Mouse (Mus musculus): ENCODE results near the gene Cryzl1.

DNA sequence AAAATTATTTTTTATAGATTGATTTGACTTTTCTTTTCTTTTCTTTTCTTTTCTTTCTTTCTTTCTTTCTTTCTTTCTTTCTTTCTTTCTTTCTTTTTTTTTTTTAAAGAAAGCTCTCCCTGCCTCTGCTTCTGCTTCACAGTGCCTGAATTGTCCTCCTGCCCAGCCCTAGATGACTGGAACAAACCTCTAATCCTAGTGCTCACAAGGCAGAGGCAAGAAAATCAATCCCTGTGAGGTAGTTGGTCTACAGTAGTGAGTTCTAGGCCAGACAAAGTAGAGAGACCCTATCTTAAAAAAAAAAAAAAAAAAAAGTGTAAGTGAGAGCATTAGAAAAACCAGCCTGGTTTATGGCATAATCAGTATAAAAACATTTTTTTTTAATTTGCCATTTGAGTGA, 79.0 kb downstream of the Cryzl1 start:
- TF ChIP-seq CTCF (IDR thresholded peaks at IDR 0.05; ENCODE audit: borderline replicate concordance, control insufficient read depth, extremely low read depth, insufficient read depth, low read length, poor library complexity) (no peak), POLR2A (IDR thresholded peaks at IDR 0.05; ENCODE audit: control insufficient read depth, extremely low read depth, insufficient read depth, low read length, poor library complexity) (no peak)

All from thymus, adult 2 months (tissue).